Mouse (Mus musculus): ENCODE results near the gene Mif4gd. TPM values are rescaled to one million over a fixed set of nuclear protein-coding genes. Genes with fewer than 3 reads are reported as not detected.

Mif4gd gene
- total and polyA plus RNA-seq, 3 experiments = 51.3 to 94.0 (median 54.7) TPM

DNA sequence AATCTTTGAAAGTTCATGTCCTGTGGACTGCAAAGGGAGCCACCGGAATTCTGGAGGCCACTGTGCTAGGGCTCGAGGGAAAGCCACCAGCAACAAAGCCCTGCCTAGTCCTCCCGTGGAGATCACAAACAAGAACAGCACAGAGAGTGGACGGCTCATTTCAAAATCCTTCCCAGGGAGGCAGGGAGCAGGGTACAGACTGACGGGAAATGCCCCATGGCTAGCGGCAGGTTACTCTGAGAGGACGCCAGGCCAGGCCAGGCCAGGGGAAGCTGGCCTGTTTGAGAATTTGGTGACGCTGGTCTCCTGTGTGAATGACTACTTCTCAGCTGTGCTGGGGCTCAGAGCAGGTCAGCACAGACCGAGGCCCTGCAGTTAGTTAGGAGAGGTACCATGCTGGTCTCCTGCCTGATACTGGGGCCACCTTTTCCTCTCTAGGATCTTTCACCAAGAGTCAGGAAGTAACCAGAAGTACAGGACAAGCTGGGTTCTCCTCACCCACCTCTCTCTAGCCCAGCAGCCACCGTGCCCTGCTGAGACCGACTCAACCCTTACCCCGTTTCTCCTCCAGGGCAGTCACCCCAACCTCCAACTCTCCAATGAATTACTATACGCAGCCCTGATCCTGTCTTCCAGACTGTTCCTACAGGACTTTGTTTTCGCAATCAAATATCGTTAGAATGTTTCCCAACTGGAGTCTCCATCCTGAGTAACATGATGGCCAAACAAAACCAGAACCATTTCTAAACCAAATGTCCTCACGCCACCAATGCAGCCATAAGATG lies 6.2 kb upstream of the Mif4gd start:
- Histone ChIP-seq H3K9ac (ENCODE audit: low read depth, low read length) (no peak overlapping the region), H3K4me1 (ENCODE audit: control insufficient read depth, insufficient read depth, low read length) (no peaks in the 10 kb centered on the region), H3K79me2 (replicated peaks; ENCODE audit: control insufficient read depth, insufficient read depth, low read length) (no peaks in the 10 kb centered on the region), H3K36me3 (ENCODE audit: control insufficient read depth, insufficient read depth, low read length) (no peaks in the 10 kb centered on the region), H3K27me3 (ENCODE audit: control insufficient read depth, insufficient read depth, low read length) (no peaks in the 10 kb centered on the region), H3K27ac (no peak overlapping the region), H3K4me3 (no peak overlapping the region)
- WGBS = 91% methylated on average over 16 of the region's 16 CpGs
- no peak for TF ChIP-seq CTCF (IDR thresholded peaks at IDR 0.05)
- no peak for TF ChIP-seq EP300 (IDR thresholded peaks at IDR 0.05; ENCODE audit: insufficient read depth, low read depth, low read length)
- TF ChIP-seq POLR2A (IDR thresholded peaks at IDR 0.05; ENCODE audit: insufficient read depth, low read depth, low read length) = no peak
- intact Hi-C loops (cut with DNase I) = no loop called here
- no peak for DNase-seq

DNA sequence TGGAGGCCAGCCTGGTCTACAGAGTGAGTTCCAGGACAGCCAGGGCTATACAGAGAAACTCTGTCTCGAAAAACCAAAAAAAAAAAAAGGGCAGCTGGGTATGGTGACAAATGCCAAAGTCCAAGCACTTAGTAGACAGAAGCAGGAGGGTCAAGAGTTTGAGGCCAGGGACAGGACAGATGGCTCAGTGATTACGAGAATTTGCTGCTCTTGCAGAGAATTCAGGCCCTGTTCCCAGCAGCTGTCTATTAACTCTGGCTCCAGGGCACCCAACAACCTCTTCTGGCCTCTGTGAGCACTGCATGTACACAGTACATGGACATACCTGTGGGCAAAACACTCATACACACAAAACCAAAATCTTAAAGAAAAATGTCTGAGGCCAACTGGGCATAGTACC lies 5.2 kb upstream of the Mif4gd start:
- intact Hi-C loops (cut with DNase I) = no loop called here

DNA sequence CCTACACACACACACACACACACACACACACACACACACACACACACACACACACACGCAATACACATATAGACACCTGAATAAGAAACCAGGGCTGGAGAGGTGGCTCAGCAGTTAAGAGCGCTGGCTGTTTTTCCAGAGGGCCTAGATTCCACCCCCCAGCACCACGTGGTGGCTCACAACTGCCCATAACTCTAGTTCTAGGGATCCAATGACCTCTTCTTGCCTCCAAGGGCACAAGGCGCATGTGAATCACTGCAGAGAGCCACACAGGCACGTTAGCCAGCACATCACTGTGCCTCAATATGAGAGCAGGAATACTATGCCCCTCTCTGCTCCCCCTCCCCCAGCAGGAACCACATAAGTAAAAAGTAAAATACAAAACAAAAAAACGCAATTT lies 4.1 kb upstream of the Mif4gd start:
- H3K27me3 ChIP-seq (ENCODE audit: control insufficient read depth, insufficient read depth, low read length) = no peaks in the 10 kb centered on the region
- H3K79me2 ChIP-seq (replicated peaks; ENCODE audit: control insufficient read depth, insufficient read depth, low read length) = no peaks in the 10 kb centered on the region
- H3K36me3 ChIP-seq (ENCODE audit: control insufficient read depth, insufficient read depth, low read length) = no peaks in the 10 kb centered on the region
- TF ChIP-seq EP300 (IDR thresholded peaks at IDR 0.05; ENCODE audit: insufficient read depth, low read depth, low read length) = no peak
- no peak for TF ChIP-seq POLR2A (IDR thresholded peaks at IDR 0.05; ENCODE audit: insufficient read depth, low read depth, low read length)
- TF ChIP-seq CTCF (IDR thresholded peaks at IDR 0.05) = no peak
- no peak overlapping the region for H3K4me3 ChIP-seq
- intact Hi-C loops (cut with DNase I) = no loop called here
- no peak overlapping the region for H3K27ac ChIP-seq
- H3K4me1 ChIP-seq (ENCODE audit: control insufficient read depth, insufficient read depth, low read length) = peaks cover 3% of the 10 kb centered on the region
- WGBS = 82% methylated on average over 6 of the region's 6 CpGs
- no peak for DNase-seq
- H3K9ac ChIP-seq (ENCODE audit: low read depth, low read length) = no peak overlapping the region

More for the DNA sequence above, 5.2 kb upstream of the Mif4gd start:
- no peak for DNase-seq
- no peak overlapping the region for H3K4me3 ChIP-seq
- WGBS = 90% methylated on average over 2 of the region's 2 CpGs
- H3K4me1 ChIP-seq (ENCODE audit: control insufficient read depth, insufficient read depth, low read length) = peaks cover 3% of the 10 kb centered on the region
- H3K79me2 ChIP-seq (replicated peaks; ENCODE audit: control insufficient read depth, insufficient read depth, low read length) = no peaks in the 10 kb centered on the region
- no peak overlapping the region for H3K27ac ChIP-seq
- no peak overlapping the region for H3K9ac ChIP-seq (ENCODE audit: low read depth, low read length)
- H3K36me3 ChIP-seq (ENCODE audit: control insufficient read depth, insufficient read depth, low read length) = no peaks in the 10 kb centered on the region
- TF ChIP-seq EP300 (IDR thresholded peaks at IDR 0.05; ENCODE audit: insufficient read depth, low read depth, low read length) (no peak), POLR2A (IDR thresholded peaks at IDR 0.05; ENCODE audit: insufficient read depth, low read depth, low read length) (no peak), CTCF (IDR thresholded peaks at IDR 0.05) (no peak)
- H3K27me3 ChIP-seq (ENCODE audit: control insufficient read depth, insufficient read depth, low read length) = no peaks in the 10 kb centered on the region

DNA sequence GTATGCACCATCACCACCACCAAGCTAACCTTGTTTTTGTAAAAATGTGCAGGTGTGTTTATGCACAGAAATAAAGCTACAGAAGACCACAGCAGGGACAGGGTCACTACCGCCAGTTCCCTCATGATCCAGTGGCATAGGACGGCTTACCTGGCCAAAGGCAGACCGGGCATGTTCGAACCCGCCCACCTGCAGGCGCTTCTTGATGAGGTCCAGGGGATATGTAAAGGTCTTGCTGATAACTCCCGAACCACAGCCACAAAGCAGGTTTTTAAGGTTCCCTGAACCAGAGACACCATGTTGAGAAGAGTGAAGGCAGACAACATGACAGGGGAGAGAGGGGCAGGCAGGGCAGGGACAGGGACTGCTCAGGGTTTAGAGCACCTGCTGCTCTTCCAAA lies 3.6 kb upstream of the Mif4gd start:
- Histone ChIP-seq H3K27me3 (ENCODE audit: control insufficient read depth, insufficient read depth, low read length) (no peaks in the 10 kb centered on the region), H3K27ac (no peak overlapping the region), H3K9ac (ENCODE audit: low read depth, low read length) (no peak overlapping the region), H3K4me3 (no peak overlapping the region), H3K36me3 (ENCODE audit: control insufficient read depth, insufficient read depth, low read length) (no peaks in the 10 kb centered on the region), H3K4me1 (ENCODE audit: control insufficient read depth, insufficient read depth, low read length) (peaks cover 5% of the 10 kb centered on the region), H3K79me2 (replicated peaks; ENCODE audit: control insufficient read depth, insufficient read depth, low read length) (no peaks in the 10 kb centered on the region)
- DNase-seq = no peak
- WGBS = 93% methylated on average over 7 of the region's 7 CpGs
- intact Hi-C loops (cut with DNase I) = no loop called here
- TF ChIP-seq EP300 (IDR thresholded peaks at IDR 0.05; ENCODE audit: insufficient read depth, low read depth, low read length) = no peak

DNA sequence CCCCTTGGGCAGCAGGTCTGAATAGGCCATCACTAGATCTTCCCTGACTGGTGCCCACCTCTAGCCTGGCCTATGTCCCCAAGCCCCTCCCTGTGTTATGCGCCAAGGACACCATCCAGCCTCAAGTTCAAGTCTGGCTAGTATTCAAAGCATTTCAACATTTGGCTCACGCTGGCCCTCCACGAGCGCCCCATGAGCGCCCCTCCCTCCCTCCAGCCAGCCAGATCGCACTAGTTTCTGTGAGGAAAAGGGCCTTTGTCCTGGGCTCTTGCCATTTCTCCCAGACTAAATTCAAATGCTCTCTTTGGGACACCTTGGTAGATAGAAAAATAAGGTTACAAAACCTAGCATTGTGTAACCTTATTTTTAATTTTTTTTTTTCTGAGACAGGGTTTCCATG lies 3.1 kb upstream of the Mif4gd start:
- TF ChIP-seq EP300 (IDR thresholded peaks at IDR 0.05; ENCODE audit: insufficient read depth, low read depth, low read length) (no peak), CTCF (IDR thresholded peaks at IDR 0.05) (no peak), POLR2A (IDR thresholded peaks at IDR 0.05; ENCODE audit: insufficient read depth, low read depth, low read length) (no peak)
- Histone ChIP-seq H3K27ac (no peak overlapping the region), H3K36me3 (ENCODE audit: control insufficient read depth, insufficient read depth, low read length) (no peaks in the 10 kb centered on the region), H3K27me3 (ENCODE audit: control insufficient read depth, insufficient read depth, low read length) (no peaks in the 10 kb centered on the region), H3K4me1 (ENCODE audit: control insufficient read depth, insufficient read depth, low read length) (peaks cover 5% of the 10 kb centered on the region), H3K9ac (ENCODE audit: low read depth, low read length) (no peak overlapping the region), H3K79me2 (replicated peaks; ENCODE audit: control insufficient read depth, insufficient read depth, low read length) (no peaks in the 10 kb centered on the region), H3K4me3 (no peak overlapping the region)
- no peak for DNase-seq
- intact Hi-C loops (cut with DNase I) = no loop called here
- 83% methylated on average over 6 of the region's 6 CpGs for WGBS

DNA sequence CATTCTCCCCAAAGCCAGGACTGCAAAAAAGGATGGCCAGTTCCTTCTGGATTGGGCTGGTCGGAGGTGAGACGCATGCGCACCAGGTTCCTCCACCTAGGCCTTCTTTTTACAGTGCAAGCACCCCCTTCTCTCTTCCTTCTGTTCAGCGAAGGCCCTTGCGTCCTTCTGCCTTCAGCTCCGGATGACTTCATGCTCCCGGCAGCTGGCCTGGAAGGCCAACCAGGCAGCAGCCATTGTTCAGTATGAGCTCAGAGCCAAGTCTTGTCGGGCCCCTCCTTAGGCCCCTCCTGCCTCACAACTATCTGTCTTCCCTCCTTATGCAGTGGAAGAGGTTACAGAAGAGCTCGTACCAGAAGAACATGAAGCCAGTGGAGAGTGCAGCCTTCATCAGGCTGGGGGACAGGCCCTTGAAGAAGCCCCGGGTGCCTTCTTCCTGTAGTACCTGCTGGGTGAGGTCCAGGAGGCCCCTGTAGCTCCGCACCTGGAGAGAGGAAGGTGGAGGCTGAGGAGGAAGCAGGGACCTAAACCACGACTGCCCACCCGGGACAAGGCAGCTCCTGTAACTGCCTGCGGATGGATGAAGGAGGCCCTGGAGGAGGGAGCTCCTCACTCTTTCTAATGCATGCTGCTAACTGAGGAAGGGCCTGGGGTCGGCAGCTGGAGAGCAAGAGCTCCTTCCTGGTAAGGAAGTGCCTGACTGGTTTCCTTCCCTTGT lies 2.5 kb upstream of the Mif4gd start:
- 55% methylated on average over 15 of the region's 15 CpGs for WGBS
- Histone ChIP-seq H3K9ac (ENCODE audit: low read depth, low read length) (no peak overlapping the region), H3K4me1 (ENCODE audit: control insufficient read depth, insufficient read depth, low read length) (peaks cover 5% of the 10 kb centered on the region), H3K4me3 (no peak overlapping the region), H3K36me3 (ENCODE audit: control insufficient read depth, insufficient read depth, low read length) (no peaks in the 10 kb centered on the region), H3K79me2 (replicated peaks; ENCODE audit: control insufficient read depth, insufficient read depth, low read length) (no peaks in the 10 kb centered on the region), H3K27me3 (ENCODE audit: control insufficient read depth, insufficient read depth, low read length) (no peaks in the 10 kb centered on the region), H3K27ac (no peak overlapping the region; the same call in 1 of the 2 replicates)
- TF ChIP-seq EP300 (IDR thresholded peaks at IDR 0.05; ENCODE audit: insufficient read depth, low read depth, low read length) (no peak), CTCF (IDR thresholded peaks at IDR 0.05) (no peak), POLR2A (IDR thresholded peaks at IDR 0.05; ENCODE audit: insufficient read depth, low read depth, low read length) (no peak)
- peak in 1 of 2 experiments; percentile 36 for DNase-seq
- intact Hi-C loops (cut with DNase I) = no loop called here
